Mouse (Mus musculus) intestine, postnatal 0 days (tissue): ENCODE measurements at regions not wholly inside any gene's neighbourhood (a gene's known extent, or its start where the extent isn't known, plus 50 kb on each side); places are given as distances from the start of the nearest gene placed in this dataset.
"Not testable (repeated sequence)": the region's sequence is repeated elsewhere in the genome, so short reads cannot be mapped to it uniquely, and the experiment has no call there.

Experiments
- ATAC-seq: fragments of 200-750 bp; cut with Nextera tagmentation; 2 replicates; pipeline ENCODE4 v1.8.0; 2017; ENCODE audit warnings: mild to moderate bottlenecking, moderate TSS enrichment, moderate library complexity
- H3K27ac ChIP-seq: fragments of 300-500 bp; sonication (generic); 2 replicates; pipeline ENCODE4 v1.5.1; 2014; ENCODE audit warnings: mild to moderate bottlenecking, low read depth, low read length, moderate library complexity
- H3K27me3 ChIP-seq: fragments of 300-500 bp; sonication (generic); replicated peaks from 2 replicates; pipeline ENCODE4 v1.6.1; 2014; ENCODE audit warnings: low read length, mixed read lengths; ENCODE audit not compliant: control insufficient read depth, insufficient read depth
- H3K36me3 ChIP-seq: fragments of 300-500 bp; sonication (generic); 2 replicates; pipeline ENCODE4 v1.6.1; 2014; ENCODE audit warnings: mild to moderate bottlenecking, moderate library complexity; ENCODE audit not compliant: control insufficient read depth, insufficient read depth
- H3K4me1 ChIP-seq: fragments of 300-500 bp; sonication (generic); replicated peaks from 2 replicates; pipeline ENCODE4 v1.6.1; 2014; ENCODE audit warnings: antibody characterized with exemption, low read length, mixed read lengths; ENCODE audit not compliant: control insufficient read depth, insufficient read depth
- H3K4me2 ChIP-seq: fragments of 300-500 bp; sonication (generic); replicated peaks from 2 replicates; pipeline ENCODE4 v1.6.1; 2014; ENCODE audit warnings: low read depth, mild to moderate bottlenecking, moderate library complexity
- H3K4me3 ChIP-seq: fragments of 300-500 bp; sonication (generic); 2 replicates; pipeline ENCODE4 v1.5.1; 2014; ENCODE audit warnings: low read depth, low read length
- H3K9ac ChIP-seq: fragments of 300-500 bp; sonication (generic); 2 replicates; pipeline ENCODE4 v1.6.1; 2014; ENCODE audit warnings: mild to moderate bottlenecking, low read depth, low read length
- H3K9me3 ChIP-seq: fragments of 300-500 bp; sonication (generic); 2 replicates; pipeline ENCODE4 v1.6.1; 2016; ENCODE audit warnings: mixed run types; ENCODE audit not compliant: control insufficient read depth
- CTCF ChIP-seq: sonication (generic); IDR thresholded peaks from 2 replicates; pipeline ENCODE4 v1.5.1; 2016; ENCODE audit warnings: low read depth, mild to moderate bottlenecking, control low read depth, antibody characterized with exemption, moderate library complexity
- WGBS: fragments of 180-500 bp; shearing (Covaris S2); extraction: QIAGEN DNeasy Blood & Tissue Kit; methylation state at CpG from one replicate; pipeline ENCODE4 v1.1.7; 2014; 5-methylcytosine and 5-hydroxymethylcytosine counted together

GRCm38 (mm10) chr4:23880007-23880406 is 616.2 kb upstream of the Mms22l start:
- no peak overlapping the region for H3K27ac ChIP-seq
- H3K27me3 ChIP-seq, result no peaks in the 10 kb centered on the region
- no peaks in the 10 kb centered on the region for H3K9me3 ChIP-seq
- no peak overlapping the region for H3K9ac ChIP-seq
- no peak for ATAC-seq
- WGBS, result 80% methylated on average over 7 of the region's 7 CpGs
- no peak overlapping the region for H3K4me3 ChIP-seq
- H3K4me1 ChIP-seq, result no peaks in the 10 kb centered on the region
- no peaks in the 10 kb centered on the region for H3K36me3 ChIP-seq
- TF ChIP-seq CTCF, result no peak
- H3K4me2 ChIP-seq, result no peak overlapping the region

- Histone ChIP-seq H3K9ac (no peak overlapping the region), H3K27me3 (no peaks in the 10 kb centered on the region), H3K4me1 (no peaks in the 10 kb centered on the region), H3K36me3 (no peaks in the 10 kb centered on the region), H3K4me3 (no peak overlapping the region), H3K4me2 (no peak overlapping the region), H3K9me3 (no peaks in the 10 kb centered on the region), H3K27ac (no peak overlapping the region)
- peak; percentile 31 for TF ChIP-seq CTCF
- ATAC-seq, result no peak
- WGBS, result 45% methylated on average over 4 of the region's 4 CpGs
Measured at GRCm38 (mm10) chr4:23913396-23913795, 582.9 kb upstream of the Mms22l start.

- H3K27ac ChIP-seq, result no peak overlapping the region
- ATAC-seq, result no peak
- H3K9me3 ChIP-seq, result no peaks in the 10 kb centered on the region
- 64% methylated on average over 4 of the region's 4 CpGs for WGBS
- no peaks in the 10 kb centered on the region for H3K27me3 ChIP-seq
- H3K4me1 ChIP-seq, result no peaks in the 10 kb centered on the region
- H3K9ac ChIP-seq, result no peak overlapping the region
- no peak for TF ChIP-seq CTCF
- H3K36me3 ChIP-seq, result no peaks in the 10 kb centered on the region
- H3K4me3 ChIP-seq, result no peak overlapping the region
- no peak overlapping the region for H3K4me2 ChIP-seq
Measured at GRCm38 (mm10) chr4:23913822-23914221, 582.4 kb upstream of the Mms22l start.

GRCm38 (mm10) chr4:23914423-23914822 is 581.8 kb upstream of the Mms22l start:
- no peak overlapping the region for H3K27ac ChIP-seq
- no peak for ATAC-seq
- H3K4me3 ChIP-seq, result no peak overlapping the region
- no peaks in the 10 kb centered on the region for H3K36me3 ChIP-seq
- H3K9ac ChIP-seq, result no peak overlapping the region
- H3K9me3 ChIP-seq, result no peaks in the 10 kb centered on the region
- TF ChIP-seq CTCF, result no peak
- 82% methylated on average over 7 of the region's 7 CpGs for WGBS
- H3K4me1 ChIP-seq, result no peaks in the 10 kb centered on the region
- H3K4me2 ChIP-seq, result no peak overlapping the region
- no peaks in the 10 kb centered on the region for H3K27me3 ChIP-seq

- H3K9ac ChIP-seq, result no peak overlapping the region
- no peak overlapping the region for H3K4me3 ChIP-seq
- no peaks in the 10 kb centered on the region for H3K27me3 ChIP-seq
- H3K4me2 ChIP-seq, result no peak overlapping the region
- no peak for TF ChIP-seq CTCF
- no peaks in the 10 kb centered on the region for H3K36me3 ChIP-seq
- H3K4me1 ChIP-seq, result no peaks in the 10 kb centered on the region
- WGBS, result 78% methylated on average over 3 of the region's 3 CpGs
- H3K27ac ChIP-seq, result no peak overlapping the region
- no peak for ATAC-seq
- no peaks in the 10 kb centered on the region for H3K9me3 ChIP-seq
Measured at GRCm38 (mm10) chr4:23921520-23921919, 574.7 kb upstream of the Mms22l start.

GRCm38 (mm10) chr4:23954140-23954539 is 542.1 kb upstream of the Mms22l start:
- Histone ChIP-seq H3K9me3 (no peaks in the 10 kb centered on the region), H3K4me2 (no peak overlapping the region), H3K27ac (no peak overlapping the region), H3K4me3 (no peak overlapping the region), H3K9ac (no peak overlapping the region), H3K4me1 (no peaks in the 10 kb centered on the region), H3K27me3 (no peaks in the 10 kb centered on the region), H3K36me3 (no peaks in the 10 kb centered on the region)
- ATAC-seq, result no peak
- 83% methylated on average over 2 of the region's 2 CpGs for WGBS
- TF ChIP-seq CTCF, result no peak

- not testable (repeated sequence) for ATAC-seq, H3K36me3 ChIP-seq, H3K27ac ChIP-seq, H3K4me3 ChIP-seq, H3K9me3 ChIP-seq, H3K9ac ChIP-seq, H3K4me1 ChIP-seq, H3K4me2 ChIP-seq, H3K27me3 ChIP-seq
- 80% methylated on average over 2 of the region's 2 CpGs for WGBS
Measured at GRCm38 (mm10) chr4:23982193-23982592, 514.1 kb upstream of the Mms22l start.
